Mouse (Mus musculus): Measurements from ENCODE around the gene G3bp2.

- TF ChIP-seq TAL1 (IDR thresholded peaks at IDR 0.05; ENCODE audit: low read length) (no peak), GATA1 (IDR thresholded peaks at IDR 0.05; ENCODE audit: low read length) (no peak)
These were observed 20.3 kb downstream of the G3bp2 start for GRCm38 (mm10) chr5:92063192-92063591.
